ENCODE assay signal across 17 mouse cellular contexts in genomic region chr9:85671582-85672331, GRCm38 (mm10).
"Had no signal": no experiment of that assay in that cellular context is flagged by ENCODE, and none has a peak within 500 bp of the region (broad histone marks: within the 10 kb centered on the region; RNA-seq: fewer than 3 reads in every experiment).

No protein-coding gene starts in this region.

- ATAC-seq: liver, embryonic 12.5 days; midbrain, embryonic 15.5 days had no signal

- H3K4me3 ChIP-seq: layer of hippocampus, adult 2 months; limb, embryonic 10.5 days; limb, embryonic 13.5 days; liver, embryonic 12.5 days; liver, embryonic 15.5 days; midbrain, embryonic 12.5 days; midbrain, embryonic 15.5 days; neural tube, embryonic 13.5 days had no signal

- DNase-seq: kidney, adult 18-20 months; kidney, adult 9 months; kidney, postnatal 14 days; layer of hippocampus, adult 9-11 months; liver; lung, adult 18-20 months; thymus, adult 18-20 months; thymus, postnatal 36 days had no signal

- H3K27ac ChIP-seq: layer of hippocampus, adult 2 months; limb, embryonic 10.5 days; limb, embryonic 13.5 days; liver, embryonic 12.5 days; liver, embryonic 15.5 days; macrophage; midbrain, embryonic 12.5 days; midbrain, embryonic 15.5 days; neural tube, embryonic 13.5 days had no signal

- H3K4me1 ChIP-seq: liver, embryonic 12.5 days; liver, embryonic 15.5 days had no signal

- H3K27me3 ChIP-seq: limb, embryonic 13.5 days; liver, embryonic 12.5 days; liver, embryonic 15.5 days; midbrain, embryonic 15.5 days; neural tube, embryonic 13.5 days had no signal
